Mouse (Mus musculus): ENCODE data around the gene 4931414P19Rik. TPM values are rescaled to one million over a fixed set of nuclear protein-coding genes. Genes with fewer than 3 reads are reported as not detected.

The 4931414P19Rik gene
- total and polyA plus RNA-seq, 3 experiments, result 2.4 to 6.4 (median 5.9) TPM

DNA sequence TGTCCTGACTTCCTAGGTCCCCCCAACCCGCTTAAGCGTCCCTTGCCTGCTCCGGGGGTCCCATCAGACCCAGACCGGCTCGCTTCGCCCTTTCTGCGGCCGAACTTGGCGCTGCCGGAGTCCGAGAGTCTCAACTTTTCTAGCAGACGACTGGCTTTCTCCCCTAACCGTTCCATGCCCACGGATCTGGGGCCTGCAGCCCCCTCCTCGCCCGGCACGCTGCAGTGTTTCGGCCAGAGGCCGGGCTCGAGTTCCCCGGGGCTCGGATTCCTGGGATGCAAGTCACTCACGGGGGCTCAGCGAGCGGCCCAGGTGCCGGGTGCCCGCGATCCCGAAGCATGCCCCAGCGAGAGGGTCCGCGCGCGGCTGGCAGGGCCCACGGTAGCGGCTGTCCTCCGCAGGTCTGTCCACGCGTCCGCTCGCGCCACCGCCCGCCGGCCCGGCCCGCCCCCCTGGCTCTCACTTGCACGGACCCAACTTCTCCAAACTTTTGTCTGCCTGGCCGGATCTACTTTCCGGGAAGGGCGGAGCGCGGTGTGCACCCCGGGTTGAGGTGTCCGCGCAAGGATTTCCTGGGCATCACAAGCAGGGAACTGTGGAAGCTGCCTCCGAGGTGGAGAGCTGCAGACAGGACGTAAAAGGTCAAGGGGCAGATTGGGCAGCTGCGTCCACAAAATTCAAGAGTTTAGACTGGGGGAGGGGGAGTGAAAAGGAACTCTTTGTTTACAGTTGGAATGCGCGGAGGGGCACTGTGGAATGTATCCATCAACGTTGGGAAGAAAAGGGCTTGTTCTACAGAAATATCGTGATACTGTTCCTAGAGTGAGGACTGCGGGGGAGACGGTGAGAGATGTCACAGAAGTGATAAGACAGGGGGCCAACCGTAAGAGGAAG, 28.5 kb downstream of the 4931414P19Rik start, which contains the start of gene Ajuba:
Gene Ajuba, minus strand, starts transcription at position 470 of the 894 bp plus-strand sequence.
- Histone ChIP-seq H3K4me3 (peak within 1 kb of the TSS; percentile 99), H3K27me3 (ENCODE audit: control insufficient read depth, insufficient read depth, low read length) (peaks cover 2% of the 10 kb centered on the region; the same call in 1 of the 2 replicates), H3K36me3 (ENCODE audit: control insufficient read depth, insufficient read depth, low read length) (no peaks in the 10 kb centered on the region), H3K4me1 (ENCODE audit: control insufficient read depth, insufficient read depth, low read length) (peaks cover 3% of the 10 kb centered on the region), H3K79me2 (replicated peaks; ENCODE audit: control insufficient read depth, insufficient read depth, low read length) (no peaks in the 10 kb centered on the region), H3K9ac (ENCODE audit: low read depth, low read length) (peak within 1 kb of the TSS; percentile 84), H3K27ac (peak within 1 kb of the TSS; percentile 89)
- DNase-seq, result peak; percentile 91 to 93
- intact Hi-C loops (cut with DNase I), result loop anchor here (5.0 kb wide), 1 partner anchor 50 kb away; no protein-coding TSS in a partner anchor
- TF ChIP-seq EP300 (IDR thresholded peaks at IDR 0.05; ENCODE audit: insufficient read depth, low read depth, low read length) (no peak), POLR2A (IDR thresholded peaks at IDR 0.05; ENCODE audit: insufficient read depth, low read depth, low read length) (peak; percentile 52; the same call in 1 of the 2 replicates)
- under 1% methylated on average over 66 of the region's 66 CpGs for WGBS

DNA sequence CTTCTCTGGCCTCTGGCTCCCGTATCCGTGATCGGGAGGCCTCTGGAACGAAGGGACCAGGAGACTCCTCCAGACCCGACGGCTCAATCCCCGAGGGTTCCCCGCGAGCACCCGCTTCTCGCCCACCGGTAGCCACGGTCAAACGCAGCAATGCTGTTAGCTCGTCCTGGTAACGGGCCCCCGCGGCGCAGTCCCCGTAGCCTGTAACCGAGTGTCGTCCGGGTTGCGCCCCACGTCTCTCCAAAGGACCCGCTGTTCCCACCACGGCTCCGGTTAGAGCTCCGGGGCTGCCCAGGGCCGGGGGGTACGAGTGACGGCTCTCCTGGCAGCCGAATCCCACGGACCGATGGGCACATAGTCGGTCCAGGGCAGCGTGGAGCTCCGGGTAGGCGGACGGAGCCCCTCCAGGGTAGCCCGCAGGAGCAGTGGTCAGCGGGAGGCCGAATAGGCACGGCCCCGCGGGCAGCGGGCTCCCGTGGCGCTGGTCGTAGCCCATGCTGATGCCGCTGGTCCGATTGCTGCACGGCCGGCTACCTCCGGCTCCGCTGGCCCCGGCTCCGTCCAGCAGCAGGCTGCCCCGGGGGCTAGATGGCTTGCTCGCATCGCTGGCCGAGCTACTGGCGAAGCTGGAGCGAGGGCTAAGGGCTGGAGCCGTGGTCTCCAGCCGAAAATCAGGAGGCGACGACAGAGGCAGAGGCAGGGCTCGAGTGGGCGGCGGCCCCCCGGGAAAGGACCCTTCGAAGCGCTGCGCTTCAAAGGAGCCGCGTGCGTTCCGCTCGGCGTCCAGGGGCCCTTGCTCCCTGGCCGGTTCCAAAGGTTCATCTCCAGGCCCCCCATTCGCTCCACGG, 29.3 kb downstream of the 4931414P19Rik start:
- H3K27ac ChIP-seq, result peak overlapping the region; percentile 89
- DNase-seq, result peak; percentile 57 to 70
- H3K79me2 ChIP-seq (replicated peaks; ENCODE audit: control insufficient read depth, insufficient read depth, low read length), result no peaks in the 10 kb centered on the region
- peak overlapping the region; percentile 99 for H3K4me3 ChIP-seq
- 1% methylated on average over 84 of the region's 84 CpGs for WGBS
- peaks cover 2% of the 10 kb centered on the region; the same call in 1 of the 2 replicates for H3K27me3 ChIP-seq (ENCODE audit: control insufficient read depth, insufficient read depth, low read length)
- peak overlapping the region; percentile 84 for H3K9ac ChIP-seq (ENCODE audit: low read depth, low read length)
- no peaks in the 10 kb centered on the region for H3K36me3 ChIP-seq (ENCODE audit: control insufficient read depth, insufficient read depth, low read length)
- TF ChIP-seq CTCF (IDR thresholded peaks at IDR 0.05), result no peak
- no peak for TF ChIP-seq POLR2A (IDR thresholded peaks at IDR 0.05; ENCODE audit: insufficient read depth, low read depth, low read length)
- TF ChIP-seq EP300 (IDR thresholded peaks at IDR 0.05; ENCODE audit: insufficient read depth, low read depth, low read length), result no peak
- intact Hi-C loops (cut with DNase I), result loop anchor here (5.0 kb wide), 1 partner anchor 49 kb away; no protein-coding TSS in a partner anchor
- peaks cover 3% of the 10 kb centered on the region for H3K4me1 ChIP-seq (ENCODE audit: control insufficient read depth, insufficient read depth, low read length)

DNA sequence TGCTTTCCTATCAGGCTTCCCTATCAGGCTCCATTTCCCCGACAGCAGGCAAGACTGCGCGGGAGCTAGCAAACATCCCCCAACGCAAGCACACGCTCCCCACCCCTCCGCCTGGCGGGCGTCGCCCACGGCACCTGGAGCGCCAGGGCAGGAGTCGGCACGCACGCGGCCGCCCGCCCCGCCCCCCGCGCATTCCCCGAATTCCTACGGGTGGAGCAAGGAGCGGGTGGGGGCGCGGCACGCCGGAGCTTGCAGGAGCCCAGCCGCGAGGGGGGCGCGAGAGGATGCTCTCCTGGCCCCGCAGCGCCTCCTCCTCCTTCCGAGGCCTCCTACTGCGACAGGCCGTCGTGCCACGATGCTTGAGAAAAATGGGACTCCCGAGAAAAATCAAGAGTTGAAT, 30.2 kb downstream of the 4931414P19Rik start:
- H3K27ac ChIP-seq, result peak overlapping the region; percentile 89; the same call in 1 of the 2 replicates
- WGBS, result 2% methylated on average over 37 of the region's 39 CpGs
- H3K27me3 ChIP-seq (ENCODE audit: control insufficient read depth, insufficient read depth, low read length), result peaks cover 2% of the 10 kb centered on the region; the same call in 1 of the 2 replicates
- H3K79me2 ChIP-seq (replicated peaks; ENCODE audit: control insufficient read depth, insufficient read depth, low read length), result no peaks in the 10 kb centered on the region
- H3K36me3 ChIP-seq (ENCODE audit: control insufficient read depth, insufficient read depth, low read length), result no peaks in the 10 kb centered on the region
- intact Hi-C loops (cut with DNase I), result loop anchor here (5.0 kb wide), 1 partner anchor 48 kb away; no protein-coding TSS in a partner anchor
- peak overlapping the region; percentile 99 for H3K4me3 ChIP-seq
- H3K4me1 ChIP-seq (ENCODE audit: control insufficient read depth, insufficient read depth, low read length), result peaks cover 3% of the 10 kb centered on the region
- H3K9ac ChIP-seq (ENCODE audit: low read depth, low read length), result peak overlapping the region; percentile 84
- no peak for TF ChIP-seq EP300 (IDR thresholded peaks at IDR 0.05; ENCODE audit: insufficient read depth, low read depth, low read length)
- no peak for TF ChIP-seq POLR2A (IDR thresholded peaks at IDR 0.05; ENCODE audit: insufficient read depth, low read depth, low read length)
- no peak for TF ChIP-seq CTCF (IDR thresholded peaks at IDR 0.05)
- peak; percentile 76 to 79 for DNase-seq

GRCm38 (mm10) chr14:54575031-54575430, 30.8 kb downstream of the 4931414P19Rik start:
- Histone ChIP-seq H3K27ac (no peak overlapping the region; the same call in 1 of the 2 replicates), H3K4me1 (ENCODE audit: control insufficient read depth, insufficient read depth, low read length) (peaks cover 3% of the 10 kb centered on the region), H3K79me2 (replicated peaks; ENCODE audit: control insufficient read depth, insufficient read depth, low read length) (no peaks in the 10 kb centered on the region), H3K36me3 (ENCODE audit: control insufficient read depth, insufficient read depth, low read length) (no peaks in the 10 kb centered on the region), H3K9ac (ENCODE audit: low read depth, low read length) (0 out of 2 replicates have a peak overlapping the region, but pooled peaks have one; percentile 32), H3K27me3 (ENCODE audit: control insufficient read depth, insufficient read depth, low read length) (peaks cover 2% of the 10 kb centered on the region; the same call in 1 of the 2 replicates), H3K4me3 (peak overlapping the region; percentile 99)
- WGBS, result 38% methylated on average over 8 of the region's 8 CpGs
- TF ChIP-seq CTCF (IDR thresholded peaks at IDR 0.05), result no peak
- no peak for TF ChIP-seq EP300 (IDR thresholded peaks at IDR 0.05; ENCODE audit: insufficient read depth, low read depth, low read length)
- no peak for TF ChIP-seq POLR2A (IDR thresholded peaks at IDR 0.05; ENCODE audit: insufficient read depth, low read depth, low read length)
- intact Hi-C loops (cut with DNase I), result loop anchor here (5.0 kb wide), 1 partner anchor 48 kb away; no protein-coding TSS in a partner anchor
- no peak for DNase-seq

- Histone ChIP-seq H3K36me3 (ENCODE audit: control insufficient read depth, insufficient read depth, low read length) (no peaks in the 10 kb centered on the region), H3K27ac (no peak overlapping the region; the same call in 1 of the 2 replicates), H3K9ac (ENCODE audit: low read depth, low read length) (peak overlapping the region; percentile 35), H3K27me3 (ENCODE audit: control insufficient read depth, insufficient read depth, low read length) (peaks cover 2% of the 10 kb centered on the region; the same call in 1 of the 2 replicates), H3K79me2 (replicated peaks; ENCODE audit: control insufficient read depth, insufficient read depth, low read length) (no peaks in the 10 kb centered on the region), H3K4me3 (no peak overlapping the region), H3K4me1 (ENCODE audit: control insufficient read depth, insufficient read depth, low read length) (peaks cover 3% of the 10 kb centered on the region)
- no peak for TF ChIP-seq CTCF (IDR thresholded peaks at IDR 0.05)
- intact Hi-C loops (cut with DNase I), result no loop called here
- DNase-seq, result no peak
- 49% methylated on average over 4 of the region's 4 CpGs for WGBS
Measured at GRCm38 (mm10) chr14:54574253-54574652, 31.5 kb downstream of the 4931414P19Rik start.

Measured in heart, adult 2 months (tissue).